Mouse (Mus musculus) embryonic facial prominence, embryonic 13.5 days (tissue): ENCODE measurements around the gene Tppp. TPM values are rescaled to one million over a fixed set of nuclear protein-coding genes. Genes with fewer than 3 reads are reported as not detected.

ENCODE experiments used
- ATAC-seq: fragments of 200-750 bp; cut with Nextera tagmentation; 2 replicates; pipeline ENCODE4 v1.8.0; 2017; ENCODE audit warnings: low read depth; ENCODE audit not compliant: insufficient number of reproducible peaks, insufficient read depth, low FRiP score, low TSS enrichment
- H3K27ac ChIP-seq: fragments of 300-500 bp; sonication (generic); 2 replicates; pipeline ENCODE4 v1.5.1; 2015; ENCODE audit warnings: moderate library complexity, mild to moderate bottlenecking, inconsistent platforms
- H3K27me3 ChIP-seq: fragments of 300-500 bp; sonication (generic); 2 replicates; pipeline ENCODE4 v1.6.1; 2015; ENCODE audit warnings: mild to moderate bottlenecking, inconsistent platforms
- H3K36me3 ChIP-seq: fragments of 300-500 bp; sonication (generic); 2 replicates; pipeline ENCODE4 v1.6.1; 2015; ENCODE audit warnings: mild to moderate bottlenecking, inconsistent platforms
- H3K4me1 ChIP-seq: fragments of 300-500 bp; sonication (generic); 2 replicates; pipeline ENCODE4 v1.6.1; 2015; ENCODE audit warnings: inconsistent platforms
- H3K4me2 ChIP-seq: fragments of 300-500 bp; sonication (generic); 2 replicates; pipeline ENCODE4 v1.6.1; 2015; ENCODE audit warnings: moderate library complexity, mild to moderate bottlenecking, inconsistent platforms
- H3K4me3 ChIP-seq: fragments of 300-500 bp; sonication (generic); 2 replicates; pipeline ENCODE4 v1.5.1; 2015; ENCODE audit warnings: mild to moderate bottlenecking, inconsistent platforms
- H3K9ac ChIP-seq: fragments of 300-500 bp; sonication (generic); 2 replicates; pipeline ENCODE4 v1.6.1; 2015; ENCODE audit warnings: mild to moderate bottlenecking, inconsistent platforms
- H3K9me3 ChIP-seq: fragments of 300-500 bp; sonication (generic); 2 replicates; pipeline ENCODE4 v1.6.1; 2016; ENCODE audit warnings: inconsistent platforms
- WGBS: fragments of 180-500 bp; shearing (Covaris S2); methylation state at CpG from one replicate; pipeline ENCODE4 v1.1.7; 2015; ENCODE audit warnings: mixed read lengths; 5-methylcytosine and 5-hydroxymethylcytosine counted together
- polyA plus RNA-seq: library from polyadenylated mRNA; unstranded; fragments of >200 nt; fragmentation: Nextera tagmentation; extraction: Ambion mirVana; gene quantifications from 2 replicates; pipeline ENCODE4 v1.2.1, GENCODE M21; 2015

Gene Tppp
- 1.1 and 1.6 TPM in 2 replicates for polyA plus RNA-seq

DNA sequence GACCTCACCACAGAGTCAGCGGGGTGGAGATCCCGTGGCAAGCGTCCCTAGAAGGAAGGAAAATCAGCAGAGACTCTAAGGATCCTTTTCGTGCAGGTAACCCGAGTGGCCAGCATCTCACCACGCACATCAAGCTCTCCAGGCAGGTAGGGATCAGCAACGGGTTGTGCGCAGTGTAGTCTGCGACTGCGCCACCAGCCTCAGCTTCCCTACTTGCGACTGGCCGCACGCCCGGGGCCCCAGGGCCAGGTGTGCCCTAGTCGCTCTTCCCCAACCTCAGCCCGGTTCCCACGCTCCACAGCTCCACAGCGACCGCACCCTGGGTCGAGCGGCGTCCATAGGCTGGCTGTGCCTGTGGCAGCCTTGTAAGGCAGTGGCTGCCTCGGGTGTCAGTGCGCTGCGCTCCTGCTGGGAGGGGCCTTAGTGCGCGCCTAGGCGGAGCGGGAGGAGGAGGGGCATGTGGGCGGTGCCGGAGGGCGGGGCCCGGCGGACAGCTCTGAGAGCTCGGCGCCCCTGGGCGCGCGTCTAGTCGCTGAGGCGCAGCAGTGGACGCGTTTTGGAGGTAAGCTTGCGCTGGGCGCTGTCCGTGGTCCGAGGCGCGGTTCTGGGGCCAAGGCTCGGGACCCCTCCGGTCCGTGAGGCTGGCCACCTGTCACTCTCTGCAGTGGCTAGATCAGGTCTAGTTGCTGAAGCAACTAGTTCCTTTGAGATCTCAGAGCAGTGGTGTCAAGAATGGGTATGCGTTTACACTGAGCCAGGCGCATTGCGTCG is at the start of gene Tppp:
Gene Tppp (plus strand): TSS at position 460 of the 771 bp plus-strand sequence.
- ATAC-seq: peak; percentile 92
- peak within 1 kb of the TSS; percentile 67 for H3K9ac ChIP-seq
- no peaks in the 10 kb centered on the region for H3K36me3 ChIP-seq
- H3K4me1 ChIP-seq: peaks cover 28% of the 10 kb centered on the region
- no peak within 1 kb of the TSS for H3K27ac ChIP-seq
- WGBS: under 1% methylated on average over 56 of the region's 56 CpGs
- H3K27me3 ChIP-seq: peaks cover 37% of the 10 kb centered on the region
- no peaks in the 10 kb centered on the region for H3K9me3 ChIP-seq
- H3K4me3 ChIP-seq: peak within 1 kb of the TSS; percentile 55
- peak within 1 kb of the TSS; percentile 99 for H3K4me2 ChIP-seq

DNA sequence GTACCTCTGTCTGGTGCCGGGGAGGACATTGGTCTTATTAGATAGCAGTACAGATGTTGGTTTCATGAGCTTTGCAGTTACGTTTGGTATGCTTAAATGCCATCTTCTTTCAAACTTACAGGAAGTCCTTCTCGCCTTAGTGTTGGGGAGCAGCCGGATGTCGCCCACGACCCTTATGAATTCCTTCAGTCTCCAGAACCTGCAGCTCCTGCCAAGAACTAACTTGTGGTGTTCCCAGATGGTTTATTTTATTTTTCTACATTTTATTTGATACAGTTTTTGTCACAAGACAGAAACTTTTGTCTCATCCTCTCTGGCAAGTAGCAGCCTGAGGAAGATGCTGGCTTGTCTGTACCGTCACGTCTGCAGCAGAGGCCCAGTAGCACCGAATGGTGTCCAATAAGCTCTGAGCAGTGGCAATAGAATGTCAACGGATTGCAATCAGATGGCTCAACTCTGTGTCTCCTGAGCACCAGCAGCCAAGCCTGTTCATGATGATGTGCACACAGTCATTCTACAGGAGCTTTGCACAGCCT is 49.0 kb upstream of the Tppp start:
- Histone ChIP-seq H3K9me3 (no peaks in the 10 kb centered on the region), H3K4me2 (no peak overlapping the region), H3K27me3 (no peaks in the 10 kb centered on the region), H3K4me1 (no peaks in the 10 kb centered on the region), H3K9ac (no peak overlapping the region), H3K27ac (no peak overlapping the region), H3K4me3 (no peak overlapping the region), H3K36me3 (peaks cover 73% of the 10 kb centered on the region)
- 92% methylated on average over 10 of the region's 10 CpGs for WGBS
- ATAC-seq: no peak

- peaks cover 63% of the 10 kb centered on the region for H3K36me3 ChIP-seq
Observed at GRCm38 (mm10) chr13:73961177-73961576, 48.0 kb upstream of the Tppp start.

GRCm38 (mm10) chr13:73963551-73963950 is 45.7 kb upstream of the Tppp start, which contains the start of gene Zdhhc11:
Gene Zdhhc11 (plus strand): TSS chr13:73963851.
- Histone ChIP-seq H3K27ac (no peak within 1 kb of the TSS), H3K4me3 (no peak within 1 kb of the TSS), H3K4me1 (no peaks in the 10 kb centered on the region), H3K4me2 (no peak within 1 kb of the TSS), H3K9ac (no peak within 1 kb of the TSS), H3K27me3 (no peaks in the 10 kb centered on the region), H3K9me3 (no peaks in the 10 kb centered on the region), H3K36me3 (peaks cover 41% of the 10 kb centered on the region)
- no peak for ATAC-seq
- 87% methylated on average over 5 of the region's 5 CpGs for WGBS

More at GRCm38 (mm10) chr13:73961177-73961576, 48.0 kb upstream of the Tppp start:
- 84% methylated on average over 4 of the region's 4 CpGs for WGBS
- no peaks in the 10 kb centered on the region for H3K27me3 ChIP-seq
- no peak overlapping the region for H3K4me3 ChIP-seq
- ATAC-seq: no peak
- H3K9me3 ChIP-seq: no peaks in the 10 kb centered on the region
- no peak overlapping the region for H3K4me2 ChIP-seq
- no peaks in the 10 kb centered on the region for H3K4me1 ChIP-seq
- no peak overlapping the region for H3K9ac ChIP-seq
- no peak overlapping the region for H3K27ac ChIP-seq

DNA sequence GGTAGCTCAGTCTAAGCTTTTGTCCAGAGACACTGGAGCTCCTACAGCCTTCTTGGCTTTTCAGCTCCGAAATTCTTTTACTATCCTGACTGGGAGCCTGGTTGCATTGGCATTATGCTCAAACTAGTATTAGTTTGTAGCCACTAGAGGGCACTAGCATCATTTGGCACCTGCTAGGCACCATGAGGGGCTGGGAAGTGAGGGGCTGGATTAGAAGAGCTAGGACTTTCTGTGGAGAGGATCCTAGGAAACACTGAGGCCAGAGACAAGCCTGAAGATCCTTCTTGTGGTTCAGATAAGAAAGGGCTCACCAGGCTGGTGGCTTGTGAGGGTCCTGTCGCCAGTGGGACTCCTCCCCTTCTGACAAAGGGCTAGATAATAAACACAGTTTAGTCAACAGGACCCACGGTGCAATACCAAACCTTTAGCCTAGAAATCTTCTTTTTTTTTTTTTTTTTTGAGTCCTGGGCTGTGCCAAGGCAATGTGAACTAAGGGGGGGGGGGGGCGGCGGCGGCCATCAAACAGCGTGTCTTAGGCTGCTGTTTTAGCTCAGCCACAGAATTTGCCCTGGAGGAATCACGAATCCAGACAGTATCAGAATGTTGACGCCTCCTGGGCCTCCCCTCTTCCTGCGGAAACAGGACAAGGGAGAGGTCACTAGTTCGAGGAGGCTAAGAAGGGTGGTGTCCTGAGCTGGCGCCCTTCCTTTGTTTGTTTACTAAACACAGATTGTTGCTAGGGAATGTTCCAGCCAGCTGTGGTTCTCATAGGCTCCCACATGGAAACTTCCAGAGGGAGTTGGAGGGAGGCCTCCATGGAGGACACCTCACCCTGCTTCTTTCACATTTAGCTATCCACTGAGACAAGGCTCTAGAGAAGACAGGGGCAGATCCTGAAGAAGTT is 38.4 kb upstream of the Tppp start:
- 23% methylated on average over 12 of the region's 12 CpGs for WGBS
- ATAC-seq: peak; percentile 52

GRCm38 (mm10) chr13:73974523-73974922 is 34.7 kb upstream of the Tppp start:
- no peak overlapping the region for H3K4me2 ChIP-seq
- no peak overlapping the region for H3K9ac ChIP-seq
- H3K4me3 ChIP-seq: no peak overlapping the region
- no peaks in the 10 kb centered on the region for H3K9me3 ChIP-seq
- H3K27ac ChIP-seq: no peak overlapping the region
- 88% methylated on average over 3 of the region's 3 CpGs for WGBS
- H3K27me3 ChIP-seq: no peaks in the 10 kb centered on the region
- 0 out of 2 replicates have a peak, but pooled peaks cover 4% of the 10 kb centered on the region for H3K4me1 ChIP-seq
- no peaks in the 10 kb centered on the region for H3K36me3 ChIP-seq
- no peak for ATAC-seq

More for the DNA sequence above, 38.4 kb upstream of the Tppp start:
- H3K4me1 ChIP-seq: 0 out of 2 replicates have a peak, but pooled peaks cover 4% of the 10 kb centered on the region
- peak overlapping the region; percentile 44 for H3K4me2 ChIP-seq
- no peaks in the 10 kb centered on the region for H3K9me3 ChIP-seq
- H3K27me3 ChIP-seq: no peaks in the 10 kb centered on the region
- no peaks in the 10 kb centered on the region for H3K36me3 ChIP-seq
- no peak overlapping the region; the same call in 1 of the 2 replicates for H3K9ac ChIP-seq
- H3K27ac ChIP-seq: no peak overlapping the region
- H3K4me3 ChIP-seq: no peak overlapping the region

GRCm38 (mm10) chr13:73976935-73977334 is 32.3 kb upstream of the Tppp start:
- Histone ChIP-seq H3K9ac (no peak overlapping the region), H3K27me3 (no peaks in the 10 kb centered on the region), H3K9me3 (no peaks in the 10 kb centered on the region), H3K4me3 (no peak overlapping the region), H3K4me2 (no peak overlapping the region), H3K27ac (no peak overlapping the region), H3K4me1 (no peaks in the 10 kb centered on the region), H3K36me3 (no peaks in the 10 kb centered on the region)
- ATAC-seq: no peak
- WGBS: 88% methylated on average over 5 of the region's 5 CpGs

- 0 out of 2 replicates have a peak, but pooled peaks have one; percentile 37 for ATAC-seq
- Histone ChIP-seq H3K9ac (no peak overlapping the region), H3K4me2 (no peak overlapping the region), H3K9me3 (no peaks in the 10 kb centered on the region), H3K27ac (no peak overlapping the region), H3K27me3 (no peaks in the 10 kb centered on the region), H3K4me3 (no peak overlapping the region), H3K36me3 (no peaks in the 10 kb centered on the region), H3K4me1 (no peaks in the 10 kb centered on the region)
- 76% methylated on average over 5 of the region's 5 CpGs for WGBS
Observed at GRCm38 (mm10) chr13:73990325-73990724, 18.9 kb upstream of the Tppp start.

GRCm38 (mm10) chr13:73990761-73991160 is 18.4 kb upstream of the Tppp start:
- no peaks in the 10 kb centered on the region for H3K9me3 ChIP-seq
- no peak overlapping the region for H3K4me2 ChIP-seq
- no peaks in the 10 kb centered on the region for H3K4me1 ChIP-seq
- H3K27me3 ChIP-seq: no peaks in the 10 kb centered on the region
- no peak overlapping the region for H3K9ac ChIP-seq
- no peak for ATAC-seq
- no peak overlapping the region for H3K4me3 ChIP-seq
- no peaks in the 10 kb centered on the region for H3K36me3 ChIP-seq
- WGBS: 81% methylated on average over 2 of the region's 2 CpGs
- no peak overlapping the region for H3K27ac ChIP-seq

DNA sequence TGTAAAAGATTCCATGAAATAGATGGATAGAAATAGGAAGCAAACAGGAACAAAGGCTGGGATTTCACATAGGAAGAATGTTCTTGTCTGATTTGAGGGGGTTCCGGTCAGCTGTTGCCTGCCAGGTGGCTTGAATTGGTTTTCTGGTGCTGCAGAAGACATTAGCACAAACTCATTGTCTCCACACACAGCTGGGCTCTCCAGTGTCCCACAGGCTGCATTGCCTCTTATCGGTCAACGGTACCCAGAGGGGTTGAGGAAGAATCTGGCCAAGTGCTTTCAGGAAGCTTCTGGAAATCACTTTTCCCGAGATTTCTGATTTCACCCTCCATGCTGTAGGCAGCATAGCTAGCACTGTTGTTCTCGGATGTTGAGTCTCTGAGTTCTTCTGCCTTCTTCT is 17.9 kb upstream of the Tppp start:
- no peak overlapping the region for H3K27ac ChIP-seq
- no peaks in the 10 kb centered on the region for H3K36me3 ChIP-seq
- no peaks in the 10 kb centered on the region for H3K4me1 ChIP-seq
- no peak overlapping the region for H3K4me3 ChIP-seq
- no peak for ATAC-seq
- H3K9ac ChIP-seq: no peak overlapping the region
- WGBS: 86% methylated on average over 5 of the region's 5 CpGs
- no peaks in the 10 kb centered on the region for H3K9me3 ChIP-seq
- H3K4me2 ChIP-seq: no peak overlapping the region
- H3K27me3 ChIP-seq: no peaks in the 10 kb centered on the region

DNA sequence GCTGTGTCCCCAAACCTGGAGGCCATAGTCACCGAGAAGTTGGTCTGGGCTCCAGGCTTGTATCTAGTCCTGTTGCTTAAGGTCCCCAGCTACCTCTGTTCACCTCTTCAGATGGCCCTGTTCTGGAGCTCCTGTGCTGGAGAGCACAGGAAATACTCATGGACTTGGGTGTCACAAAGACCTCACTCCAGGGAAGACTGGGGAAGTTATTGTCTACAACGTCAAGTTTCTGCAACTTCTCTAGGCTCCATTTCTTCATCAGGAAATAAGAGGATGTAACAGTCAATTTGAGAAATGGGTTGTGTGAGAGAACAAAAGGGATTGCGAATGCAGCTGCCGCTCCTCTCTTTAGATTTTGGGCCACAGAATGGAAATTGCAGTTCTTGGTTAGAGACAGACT is 12.8 kb upstream of the Tppp start:
- Histone ChIP-seq H3K36me3 (no peaks in the 10 kb centered on the region), H3K4me1 (no peaks in the 10 kb centered on the region), H3K9ac (no peak overlapping the region), H3K4me3 (no peak overlapping the region), H3K27me3 (no peaks in the 10 kb centered on the region), H3K27ac (no peak overlapping the region), H3K4me2 (no peak overlapping the region), H3K9me3 (no peaks in the 10 kb centered on the region)
- 92% methylated on average over 4 of the region's 4 CpGs for WGBS
- ATAC-seq: no peak
